Mouse (Mus musculus): ENCODE data around the gene Cntln. TPM values are rescaled to one million over a fixed set of nuclear protein-coding genes. Genes with fewer than 3 reads are reported as not detected.

Gene Cntln
- total RNA-seq (2012; rRNA removed): 0.69 and 0.80 TPM in 2 replicates

DNA sequence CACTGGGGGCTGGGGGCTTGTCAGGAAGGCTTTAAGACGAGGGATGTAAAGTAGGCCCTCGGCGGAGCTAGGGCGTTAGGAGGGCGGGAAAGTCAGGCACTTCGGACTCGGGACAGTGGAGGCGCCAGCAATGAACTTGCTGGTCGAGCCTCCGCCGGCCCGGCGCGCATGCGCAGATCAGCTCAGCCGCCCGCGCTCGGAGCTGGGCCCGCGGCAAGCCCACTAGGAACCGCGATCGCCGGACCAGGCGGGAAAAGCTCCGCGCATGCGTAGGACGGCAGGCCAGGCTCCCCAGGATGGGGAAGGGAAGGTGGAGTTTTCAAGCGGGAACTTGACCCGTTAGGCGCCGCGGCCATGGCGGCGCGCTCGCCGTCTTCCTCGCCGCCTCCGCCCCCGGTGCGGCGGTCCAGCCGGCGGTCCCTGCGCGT, at the start of gene Cntln:
TSS of gene Cntln (plus strand) at position 199 of the 428 bp plus-strand sequence.
- peak; percentile 66 for DNase-seq (ENCODE audit: low read depth, low spot score)
- no peaks in the 10 kb centered on the region for H3K36me3 ChIP-seq (ENCODE audit: control insufficient read depth, insufficient read depth, low read length, poor library complexity, severe bottlenecking)
- H3K9me3 ChIP-seq (ENCODE audit: control insufficient read depth, insufficient read depth, low read depth, low read length): no peaks in the 10 kb centered on the region
- in situ Hi-C loops (cut with MboI; ENCODE audit: low sequenced_read_pairs in 2 of 2, unreplicated experiment in 2 of 2): no loop called here
- TF ChIP-seq MAFK (IDR thresholded peaks at IDR 0.05; ENCODE audit: insufficient read depth, low read depth, low read length) (no peak), HCFC1 (IDR thresholded peaks at IDR 0.05; ENCODE audit: borderline replicate concordance, insufficient read depth, low read length) (no peak), ZNF384 (IDR thresholded peaks at IDR 0.05; ENCODE audit: low read depth, low read length) (no peak), CHD2 (IDR thresholded peaks at IDR 0.05; ENCODE audit: low read depth, low read length) (no peak), ZC3H11A (IDR thresholded peaks at IDR 0.05; ENCODE audit: borderline replicate concordance, low read depth, low read length) (no peak)
- H3K4me3 ChIP-seq (ENCODE audit: insufficient read depth in 1 of 2, low read depth in 1 of 2, low read length in 2 of 2, poor library complexity in 1 of 2, severe bottlenecking in 1 of 2): peak within 1 kb of the TSS; percentile 55 to 71
- H3K4me1 ChIP-seq (ENCODE audit: control insufficient read depth in 2 of 2, insufficient read depth in 2 of 2, low read length in 2 of 2, poor library complexity in 1 of 2): no peaks in the 10 kb centered on the region
- H3K9ac ChIP-seq (ENCODE audit: insufficient read depth, low read depth, low read length, poor library complexity, severe bottlenecking): peak within 1 kb of the TSS; percentile 52
- no peak within 1 kb of the TSS for H3K27ac ChIP-seq (ENCODE audit: insufficient read depth, low read depth, low read length, poor library complexity, severe bottlenecking)

DNA sequence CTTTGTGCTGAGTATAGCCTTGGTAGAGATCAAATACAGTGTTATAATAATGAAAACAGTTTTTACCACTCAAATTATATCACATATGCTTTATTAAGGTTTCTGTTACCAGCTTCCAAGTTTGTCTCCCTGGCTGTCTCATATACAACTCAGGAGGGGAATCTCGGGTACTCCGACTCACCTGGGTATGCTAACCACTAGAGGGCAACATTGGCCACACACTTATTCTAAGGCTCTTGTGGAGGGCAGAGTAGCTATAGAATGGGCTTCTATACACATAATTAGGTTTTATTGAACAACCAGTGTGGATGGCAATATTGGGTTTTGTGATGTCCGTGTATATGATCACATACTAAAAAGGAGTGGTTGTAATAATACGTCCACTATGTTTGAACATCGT, 47.1 kb upstream of the Cntln start:
- Histone ChIP-seq H3K27ac (ENCODE audit: insufficient read depth, low read depth, low read length, poor library complexity, severe bottlenecking) (no peak overlapping the region), H3K4me3 (ENCODE audit: insufficient read depth in 1 of 2, low read depth in 1 of 2, low read length in 2 of 2, poor library complexity in 1 of 2, severe bottlenecking in 1 of 2) (no peak overlapping the region), H3K9ac (ENCODE audit: insufficient read depth, low read depth, low read length, poor library complexity, severe bottlenecking) (no peak overlapping the region), H3K9me3 (ENCODE audit: control insufficient read depth, insufficient read depth, low read depth, low read length) (no peaks in the 10 kb centered on the region), H3K36me3 (ENCODE audit: control insufficient read depth, insufficient read depth, low read length, poor library complexity, severe bottlenecking) (no peaks in the 10 kb centered on the region), H3K4me1 (ENCODE audit: control insufficient read depth in 2 of 2, insufficient read depth in 2 of 2, low read length in 2 of 2, poor library complexity in 1 of 2) (no peaks in the 10 kb centered on the region)
- in situ Hi-C loops (cut with MboI; ENCODE audit: low sequenced_read_pairs in 2 of 2, unreplicated experiment in 2 of 2): no loop called here
- TF ChIP-seq HCFC1 (IDR thresholded peaks at IDR 0.05; ENCODE audit: borderline replicate concordance, insufficient read depth, low read length) (no peak), ZC3H11A (IDR thresholded peaks at IDR 0.05; ENCODE audit: borderline replicate concordance, low read depth, low read length) (peak; percentile 90), MAFK (IDR thresholded peaks at IDR 0.05; ENCODE audit: insufficient read depth, low read depth, low read length) (no peak), CHD2 (IDR thresholded peaks at IDR 0.05; ENCODE audit: low read depth, low read length) (no peak)
- peak; percentile 40 for DNase-seq (ENCODE audit: low read depth, low spot score)

DNA sequence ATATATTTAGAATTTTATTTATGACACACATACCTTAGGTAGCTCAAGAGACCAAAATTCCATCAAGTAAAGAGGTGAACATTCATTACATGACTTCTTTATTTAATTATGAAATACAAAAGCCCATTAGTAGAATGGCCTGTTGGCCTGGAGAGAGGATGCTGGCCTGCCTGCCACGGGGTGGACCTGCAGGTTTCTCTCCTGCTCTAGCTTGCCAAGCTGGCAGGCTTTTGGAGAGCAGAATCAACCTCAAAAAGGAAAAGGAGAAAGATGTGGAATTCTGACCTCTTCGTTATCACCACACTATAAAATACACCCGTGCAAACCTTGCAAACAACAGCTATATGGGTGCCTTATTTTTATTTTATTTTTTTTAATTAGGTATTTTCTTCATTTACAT, 45.6 kb upstream of the Cntln start:
- no peak for TF ChIP-seq HCFC1 (IDR thresholded peaks at IDR 0.05; ENCODE audit: borderline replicate concordance, insufficient read depth, low read length)
- TF ChIP-seq ZNF384 (IDR thresholded peaks at IDR 0.05; ENCODE audit: low read depth, low read length): no peak
- no peak for TF ChIP-seq ZC3H11A (IDR thresholded peaks at IDR 0.05; ENCODE audit: borderline replicate concordance, low read depth, low read length)
- no peak for TF ChIP-seq CHD2 (IDR thresholded peaks at IDR 0.05; ENCODE audit: low read depth, low read length)
- no peak for TF ChIP-seq MAFK (IDR thresholded peaks at IDR 0.05; ENCODE audit: insufficient read depth, low read depth, low read length)
- in situ Hi-C loops (cut with MboI; ENCODE audit: low sequenced_read_pairs in 2 of 2, unreplicated experiment in 2 of 2): no loop called here
- no peak overlapping the region for H3K4me3 ChIP-seq (ENCODE audit: insufficient read depth in 1 of 2, low read depth in 1 of 2, low read length in 2 of 2, poor library complexity in 1 of 2, severe bottlenecking in 1 of 2)
- H3K36me3 ChIP-seq (ENCODE audit: control insufficient read depth, insufficient read depth, low read length, poor library complexity, severe bottlenecking): no peaks in the 10 kb centered on the region
- H3K4me1 ChIP-seq (ENCODE audit: control insufficient read depth in 2 of 2, insufficient read depth in 2 of 2, low read length in 2 of 2, poor library complexity in 1 of 2): no peaks in the 10 kb centered on the region
- no peak overlapping the region for H3K27ac ChIP-seq (ENCODE audit: insufficient read depth, low read depth, low read length, poor library complexity, severe bottlenecking)
- DNase-seq (ENCODE audit: low read depth, low spot score): no peak
- no peaks in the 10 kb centered on the region for H3K9me3 ChIP-seq (ENCODE audit: control insufficient read depth, insufficient read depth, low read depth, low read length)
- H3K9ac ChIP-seq (ENCODE audit: insufficient read depth, low read depth, low read length, poor library complexity, severe bottlenecking): no peak overlapping the region

DNA sequence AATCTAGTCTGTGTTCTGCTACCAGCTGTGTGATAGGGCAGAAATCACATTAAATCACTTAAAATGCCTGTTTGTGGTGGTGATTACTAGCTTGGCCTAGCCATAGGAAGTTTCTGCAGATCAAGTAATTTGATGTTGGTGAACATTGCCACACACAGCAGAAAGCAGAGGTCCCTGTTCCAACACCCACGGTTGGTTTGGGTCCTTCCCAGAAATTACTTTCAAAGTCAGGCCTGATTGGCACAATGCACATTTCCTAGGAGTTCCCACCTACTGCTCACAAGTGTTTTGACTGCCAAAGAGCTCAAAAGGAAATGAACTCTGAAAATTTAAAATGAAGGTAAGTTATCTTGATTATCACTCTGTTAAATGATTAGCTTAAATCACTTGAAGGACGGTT, 44.6 kb upstream of the Cntln start:
- DNase-seq (ENCODE audit: low read depth, low spot score): no peak

DNA sequence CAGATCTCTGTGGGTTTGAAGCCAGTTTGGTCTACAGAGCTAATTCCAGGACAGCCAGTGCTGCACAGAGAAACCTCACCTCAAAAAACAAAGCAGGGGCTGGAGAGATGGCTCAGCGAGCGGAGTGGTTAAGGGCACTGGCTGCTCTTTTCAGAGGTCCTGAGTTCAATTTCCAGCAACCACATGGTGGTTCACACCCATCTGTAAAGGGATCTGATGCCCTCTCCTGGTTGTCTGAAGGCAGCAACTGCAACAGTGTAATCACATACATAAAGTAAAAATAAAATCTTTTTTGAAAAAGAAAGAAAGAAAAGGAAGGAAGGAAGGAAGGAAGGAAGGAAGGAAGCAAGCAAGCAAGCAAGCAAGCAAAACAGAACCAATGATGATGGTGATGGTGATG, 26.5 kb upstream of the Cntln start:
- in situ Hi-C loops (cut with MboI; ENCODE audit: low sequenced_read_pairs in 2 of 2, unreplicated experiment in 2 of 2): no loop called here
- TF ChIP-seq ZNF384 (IDR thresholded peaks at IDR 0.05; ENCODE audit: low read depth, low read length) (no peak), HCFC1 (IDR thresholded peaks at IDR 0.05; ENCODE audit: borderline replicate concordance, insufficient read depth, low read length) (no peak), ZC3H11A (IDR thresholded peaks at IDR 0.05; ENCODE audit: borderline replicate concordance, low read depth, low read length) (peak; percentile 3; the same call in 1 of the 2 replicates)
- H3K36me3 ChIP-seq (ENCODE audit: control insufficient read depth, insufficient read depth, low read length, poor library complexity, severe bottlenecking): no peaks in the 10 kb centered on the region

More for the DNA sequence above, 44.6 kb upstream of the Cntln start:
- Histone ChIP-seq H3K4me3 (ENCODE audit: insufficient read depth in 1 of 2, low read depth in 1 of 2, low read length in 2 of 2, poor library complexity in 1 of 2, severe bottlenecking in 1 of 2) (no peak overlapping the region), H3K36me3 (ENCODE audit: control insufficient read depth, insufficient read depth, low read length, poor library complexity, severe bottlenecking) (no peaks in the 10 kb centered on the region), H3K9me3 (ENCODE audit: control insufficient read depth, insufficient read depth, low read depth, low read length) (no peaks in the 10 kb centered on the region), H3K4me1 (ENCODE audit: control insufficient read depth in 2 of 2, insufficient read depth in 2 of 2, low read length in 2 of 2, poor library complexity in 1 of 2) (no peaks in the 10 kb centered on the region), H3K9ac (ENCODE audit: insufficient read depth, low read depth, low read length, poor library complexity, severe bottlenecking) (no peak overlapping the region), H3K27ac (ENCODE audit: insufficient read depth, low read depth, low read length, poor library complexity, severe bottlenecking) (no peak overlapping the region)
- in situ Hi-C loops (cut with MboI; ENCODE audit: low sequenced_read_pairs in 2 of 2, unreplicated experiment in 2 of 2): no loop called here
- TF ChIP-seq ZNF384 (IDR thresholded peaks at IDR 0.05; ENCODE audit: low read depth, low read length): no peak
- no peak for TF ChIP-seq HCFC1 (IDR thresholded peaks at IDR 0.05; ENCODE audit: borderline replicate concordance, insufficient read depth, low read length)
- TF ChIP-seq ZC3H11A (IDR thresholded peaks at IDR 0.05; ENCODE audit: borderline replicate concordance, low read depth, low read length): no peak
- no peak for TF ChIP-seq MAFK (IDR thresholded peaks at IDR 0.05; ENCODE audit: insufficient read depth, low read depth, low read length)
- no peak for TF ChIP-seq CHD2 (IDR thresholded peaks at IDR 0.05; ENCODE audit: low read depth, low read length)

More for the DNA sequence above, 26.5 kb upstream of the Cntln start:
- H3K4me1 ChIP-seq (ENCODE audit: control insufficient read depth in 2 of 2, insufficient read depth in 2 of 2, low read length in 2 of 2, poor library complexity in 1 of 2): no peaks in the 10 kb centered on the region
- DNase-seq (ENCODE audit: low read depth, low spot score): no peak
- H3K4me3 ChIP-seq (ENCODE audit: insufficient read depth in 1 of 2, low read depth in 1 of 2, low read length in 2 of 2, poor library complexity in 1 of 2, severe bottlenecking in 1 of 2): no peak overlapping the region
- H3K9me3 ChIP-seq (ENCODE audit: control insufficient read depth, insufficient read depth, low read depth, low read length): no peaks in the 10 kb centered on the region
- no peak overlapping the region for H3K9ac ChIP-seq (ENCODE audit: insufficient read depth, low read depth, low read length, poor library complexity, severe bottlenecking)
- H3K27ac ChIP-seq (ENCODE audit: insufficient read depth, low read depth, low read length, poor library complexity, severe bottlenecking): no peak overlapping the region
